Mouse (Mus musculus): ENCODE measurements at regions not wholly inside any gene's neighbourhood (a gene's known extent, or its start where the extent isn't known, plus 50 kb on each side); places are given as distances from the start of the nearest gene placed in this dataset.

DNA sequence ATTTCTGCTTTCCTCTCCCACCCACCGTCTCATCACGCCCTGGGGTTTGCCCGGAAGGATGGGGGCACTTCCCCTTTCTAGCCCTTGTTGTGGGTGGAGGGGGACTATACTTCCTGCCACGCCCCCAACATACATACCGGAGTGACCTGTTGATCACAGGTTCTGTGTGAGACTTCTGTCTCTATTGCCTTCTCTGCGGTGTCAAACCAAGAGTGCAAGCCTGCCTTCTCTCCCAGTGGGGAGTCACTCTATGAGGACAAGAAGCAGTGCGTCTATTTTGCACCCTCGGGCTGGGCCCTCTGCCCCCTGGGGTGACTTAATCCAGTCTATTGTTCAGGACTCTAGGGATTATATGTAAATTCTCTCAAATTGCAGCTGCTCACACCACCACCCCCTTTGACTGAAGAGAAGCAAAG is 318.8 kb downstream of the Fam49a start:
- Histone ChIP-seq H3K4me3 (ENCODE audit: insufficient read depth, low read depth, low read length) (no peak overlapping the region), H3K36me3 (ENCODE audit: control insufficient read depth, insufficient read depth, low read length) (no peaks in the 10 kb centered on the region), H3K27ac (replicated peaks; ENCODE audit: insufficient read depth, low read depth, low read length) (no peak overlapping the region), H3K4me1 (ENCODE audit: control insufficient read depth, insufficient read depth, low read length) (no peaks in the 10 kb centered on the region), H3K9ac (ENCODE audit: low read depth, low read length) (no peak overlapping the region), H3K79me2 (ENCODE audit: control insufficient read depth, insufficient read depth, low read length) (no peaks in the 10 kb centered on the region), H3K27me3 (ENCODE audit: control insufficient read depth, insufficient read depth, low read length) (no peaks in the 10 kb centered on the region)
- TF ChIP-seq POLR2A (IDR thresholded peaks at IDR 0.05; ENCODE audit: extremely low read depth, insufficient read depth, low read length) (no peak), CTCF (IDR thresholded peaks at IDR 0.05; ENCODE audit: low read depth, low read length) (no peak)
- WGBS: 28% methylated on average over 8 of the region's 8 CpGs
- no peak for DNase-seq (ENCODE audit: extremely low read depth, low read depth, low spot score)

DNA sequence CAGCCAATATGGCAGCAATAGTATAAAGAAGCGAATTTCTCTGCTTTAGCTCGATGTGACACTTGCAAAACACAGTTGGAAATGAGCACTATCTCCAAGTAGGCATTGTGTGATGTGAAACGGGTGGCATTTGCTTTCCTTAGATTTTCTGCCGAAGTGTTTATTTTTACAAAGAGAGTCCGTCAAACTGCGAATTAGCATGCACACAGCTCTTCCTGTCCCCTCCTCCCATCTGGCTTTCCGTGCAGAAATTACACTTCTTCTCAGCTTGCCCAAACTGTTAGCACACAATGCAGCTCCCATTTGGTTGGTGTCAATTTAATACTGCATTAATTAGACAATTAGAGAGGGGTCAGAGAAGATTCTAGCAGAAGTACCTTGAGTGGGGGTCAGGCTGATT is 316.3 kb downstream of the Fam49a start:
- Histone ChIP-seq H3K9ac (ENCODE audit: low read depth, low read length) (no peak overlapping the region), H3K4me3 (ENCODE audit: insufficient read depth, low read depth, low read length) (no peak overlapping the region), H3K27me3 (ENCODE audit: control insufficient read depth, insufficient read depth, low read length) (no peaks in the 10 kb centered on the region), H3K4me1 (ENCODE audit: control insufficient read depth, insufficient read depth, low read length) (no peaks in the 10 kb centered on the region), H3K36me3 (ENCODE audit: control insufficient read depth, insufficient read depth, low read length) (no peaks in the 10 kb centered on the region), H3K79me2 (ENCODE audit: control insufficient read depth, insufficient read depth, low read length) (no peaks in the 10 kb centered on the region), H3K27ac (replicated peaks; ENCODE audit: insufficient read depth, low read depth, low read length) (no peak overlapping the region)
- no peak for TF ChIP-seq POLR2A (IDR thresholded peaks at IDR 0.05; ENCODE audit: extremely low read depth, insufficient read depth, low read length)
- no peak for TF ChIP-seq CTCF (IDR thresholded peaks at IDR 0.05; ENCODE audit: low read depth, low read length)
- DNase-seq (ENCODE audit: extremely low read depth, low read depth, low spot score): no peak
- WGBS: 61% methylated on average over 7 of the region's 7 CpGs

DNA sequence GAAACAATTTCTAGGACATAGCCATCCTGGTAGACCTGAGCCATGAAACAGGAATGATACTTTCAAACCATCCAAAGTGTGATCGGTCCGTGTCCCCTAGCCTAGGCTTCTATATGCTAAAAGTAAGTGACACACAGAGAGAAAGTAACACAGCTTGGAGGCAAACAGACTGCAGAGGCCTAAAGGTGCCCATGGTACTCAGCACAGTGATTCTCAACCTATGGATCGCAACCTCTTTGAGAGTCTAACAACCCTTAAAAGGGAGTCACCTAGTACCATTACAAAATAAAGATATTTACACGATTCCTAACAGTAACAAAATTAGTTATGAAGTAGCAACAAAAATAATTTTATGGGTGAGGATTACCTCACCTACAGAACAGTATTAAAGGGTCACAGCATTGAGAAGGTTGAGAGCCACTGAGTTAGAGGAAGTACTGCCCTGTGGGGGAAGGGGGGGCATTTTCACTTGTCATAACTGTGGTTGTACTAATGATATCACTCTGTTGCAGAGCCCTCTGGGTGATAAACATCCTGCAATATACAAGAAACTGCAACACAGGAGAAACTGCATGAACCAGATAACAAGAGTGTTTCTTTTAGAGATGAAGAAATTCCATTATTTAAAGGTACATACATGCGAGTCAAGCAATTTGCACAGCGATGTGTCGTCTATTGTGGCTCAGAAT is 308.8 kb downstream of the Fam49a start:
- Histone ChIP-seq H3K36me3 (ENCODE audit: control insufficient read depth, insufficient read depth, low read length) (no peaks in the 10 kb centered on the region), H3K9ac (ENCODE audit: low read depth, low read length) (no peak overlapping the region), H3K4me3 (ENCODE audit: insufficient read depth, low read depth, low read length) (no peak overlapping the region), H3K27me3 (ENCODE audit: control insufficient read depth, insufficient read depth, low read length) (no peaks in the 10 kb centered on the region), H3K4me1 (ENCODE audit: control insufficient read depth, insufficient read depth, low read length) (peaks cover 2% of the 10 kb centered on the region; the same call in 1 of the 2 replicates), H3K79me2 (ENCODE audit: control insufficient read depth, insufficient read depth, low read length) (no peaks in the 10 kb centered on the region), H3K27ac (replicated peaks; ENCODE audit: insufficient read depth, low read depth, low read length) (no peak overlapping the region)
- WGBS: 89% methylated on average over 7 of the region's 7 CpGs
- no peak for DNase-seq (ENCODE audit: extremely low read depth, low read depth, low spot score)
- TF ChIP-seq CTCF (IDR thresholded peaks at IDR 0.05; ENCODE audit: low read depth, low read length) (no peak), POLR2A (IDR thresholded peaks at IDR 0.05; ENCODE audit: extremely low read depth, insufficient read depth, low read length) (no peak)

DNA sequence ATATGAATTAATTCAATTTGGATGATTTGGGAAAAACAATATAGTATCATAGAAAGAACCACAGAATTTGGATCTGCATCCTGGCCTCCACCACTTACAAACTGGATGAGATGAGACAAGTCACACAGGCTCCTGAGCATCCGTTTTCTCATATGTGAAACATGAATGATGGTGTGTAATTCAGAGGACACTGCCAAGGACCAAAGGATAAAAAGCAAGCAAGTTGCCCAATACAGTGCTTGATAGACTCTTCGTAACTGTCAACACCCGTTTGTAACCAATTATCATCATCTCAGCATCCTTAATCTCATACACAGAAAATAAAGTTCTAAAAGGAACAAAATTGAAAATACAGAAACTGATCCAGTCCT is 305.8 kb downstream of the Fam49a start:
- Histone ChIP-seq H3K4me3 (ENCODE audit: insufficient read depth, low read depth, low read length) (no peak overlapping the region), H3K9ac (ENCODE audit: low read depth, low read length) (no peak overlapping the region), H3K79me2 (ENCODE audit: control insufficient read depth, insufficient read depth, low read length) (no peaks in the 10 kb centered on the region), H3K4me1 (ENCODE audit: control insufficient read depth, insufficient read depth, low read length) (peaks cover 2% of the 10 kb centered on the region; the same call in 1 of the 2 replicates), H3K36me3 (ENCODE audit: control insufficient read depth, insufficient read depth, low read length) (no peaks in the 10 kb centered on the region), H3K27me3 (ENCODE audit: control insufficient read depth, insufficient read depth, low read length) (no peaks in the 10 kb centered on the region), H3K27ac (replicated peaks; ENCODE audit: insufficient read depth, low read depth, low read length) (no peak overlapping the region)
- 89% methylated on average over 3 of the region's 3 CpGs for WGBS
- TF ChIP-seq CTCF (IDR thresholded peaks at IDR 0.05; ENCODE audit: low read depth, low read length) (no peak), POLR2A (IDR thresholded peaks at IDR 0.05; ENCODE audit: extremely low read depth, insufficient read depth, low read length) (no peak)
- no peak for DNase-seq (ENCODE audit: extremely low read depth, low read depth, low spot score)

GRCm38 (mm10) chr12:12567058-12567733 is 305.3 kb downstream of the Fam49a start:
- DNase-seq (ENCODE audit: extremely low read depth, low read depth, low spot score): no peak
- H3K27me3 ChIP-seq (ENCODE audit: control insufficient read depth, insufficient read depth, low read length): no peaks in the 10 kb centered on the region
- H3K36me3 ChIP-seq (ENCODE audit: control insufficient read depth, insufficient read depth, low read length): no peaks in the 10 kb centered on the region
- H3K27ac ChIP-seq (replicated peaks; ENCODE audit: insufficient read depth, low read depth, low read length): no peak overlapping the region
- TF ChIP-seq POLR2A (IDR thresholded peaks at IDR 0.05; ENCODE audit: extremely low read depth, insufficient read depth, low read length): no peak
- TF ChIP-seq CTCF (IDR thresholded peaks at IDR 0.05; ENCODE audit: low read depth, low read length): no peak
- H3K79me2 ChIP-seq (ENCODE audit: control insufficient read depth, insufficient read depth, low read length): no peaks in the 10 kb centered on the region
- WGBS: 94% methylated on average over 7 of the region's 7 CpGs
- H3K4me3 ChIP-seq (ENCODE audit: insufficient read depth, low read depth, low read length): no peak overlapping the region
- H3K9ac ChIP-seq (ENCODE audit: low read depth, low read length): no peak overlapping the region
- H3K4me1 ChIP-seq (ENCODE audit: control insufficient read depth, insufficient read depth, low read length): peaks cover 2% of the 10 kb centered on the region; the same call in 1 of the 2 replicates

- H3K27ac ChIP-seq (replicated peaks; ENCODE audit: insufficient read depth, low read depth, low read length): no peak overlapping the region
- no peaks in the 10 kb centered on the region for H3K27me3 ChIP-seq (ENCODE audit: control insufficient read depth, insufficient read depth, low read length)
- H3K79me2 ChIP-seq (ENCODE audit: control insufficient read depth, insufficient read depth, low read length): no peaks in the 10 kb centered on the region
- no peak overlapping the region for H3K4me3 ChIP-seq (ENCODE audit: insufficient read depth, low read depth, low read length)
- no peaks in the 10 kb centered on the region for H3K4me1 ChIP-seq (ENCODE audit: control insufficient read depth, insufficient read depth, low read length)
- H3K9ac ChIP-seq (ENCODE audit: low read depth, low read length): no peak overlapping the region
- no peak for DNase-seq (ENCODE audit: extremely low read depth, low read depth, low spot score)
- TF ChIP-seq CTCF (IDR thresholded peaks at IDR 0.05; ENCODE audit: low read depth, low read length) (no peak), POLR2A (IDR thresholded peaks at IDR 0.05; ENCODE audit: extremely low read depth, insufficient read depth, low read length) (no peak)
- H3K36me3 ChIP-seq (ENCODE audit: control insufficient read depth, insufficient read depth, low read length): no peaks in the 10 kb centered on the region
- WGBS: 79% methylated on average over 1 of the region's 1 CpGs
Observed at GRCm38 (mm10) chr12:12562267-12562666, 300.3 kb downstream of the Fam49a start.
